Mouse (Mus musculus) small intestine, adult 2 months (tissue): Measurements from ENCODE around the gene Emp2.

Source experiments
- CTCF ChIP-seq: fragments of 200-500 bp; IDR thresholded peaks from 2 replicates; pipeline ENCODE4 v1.5.1; 2012; ENCODE audit warnings: low read depth, mild to moderate bottlenecking, control low read depth, inconsistent platforms, low read length, moderate library complexity, mixed read lengths; ENCODE audit not compliant: insufficient replicate concordance, insufficient read length; ENCODE audit errors: extremely low read depth
- POLR2A ChIP-seq: fragments of 200-500 bp; IDR thresholded peaks from 2 replicates; pipeline ENCODE4 v1.6.1; 2012; ENCODE audit warnings: low read depth, mild to moderate bottlenecking, control low read depth, inconsistent platforms, low read length, moderate library complexity

DNA sequence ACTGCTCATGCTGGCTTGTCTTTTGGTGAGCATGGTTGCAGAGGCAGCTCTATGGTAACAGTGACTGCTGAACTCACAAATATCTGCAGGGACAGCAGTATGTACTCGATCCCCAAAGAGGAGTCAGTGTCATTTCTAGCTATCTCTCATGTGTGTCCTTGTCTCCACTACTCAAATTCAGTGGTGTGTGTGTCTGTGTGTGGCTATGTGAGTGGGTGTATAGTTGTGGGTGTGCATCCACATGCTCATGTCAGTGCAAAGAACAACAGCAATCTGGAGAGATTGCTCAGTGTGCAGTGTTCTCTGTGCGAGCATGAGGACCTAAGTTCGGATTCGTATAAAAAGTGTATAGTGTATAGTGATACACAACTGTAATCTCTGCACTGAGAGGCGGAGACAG lies 24.8 kb upstream of the Emp2 start:
- TF ChIP-seq POLR2A (no peak), CTCF (no peak)
